Mouse (Mus musculus): ENCODE data around the gene Fam185a.

Gene Fam185a

GRCm38 (mm10) chr5:21424614-21425602 lies at the start of gene Fam185a, which contains the start of gene Ccdc146:
Gene Fam185a (plus strand): TSS chr5:21424958.
Gene Ccdc146 (minus strand): TSS chr5:21424677.
- DNase-seq (ENCODE audit: low spot score in 2 of 2) = peak; percentile 86

GRCm38 (mm10) chr5:21376935-21377334 lies 47.8 kb upstream of the Fam185a start:
- DNase-seq (ENCODE audit: low spot score in 2 of 2) = no peak

- DNase-seq (ENCODE audit: low spot score in 2 of 2) = no peak
These were observed 46.4 kb upstream of the Fam185a start for GRCm38 (mm10) chr5:21378397-21378796.

- DNase-seq (ENCODE audit: low spot score in 2 of 2) = no peak
These were observed 42.8 kb upstream of the Fam185a start for GRCm38 (mm10) chr5:21381986-21382385.

- DNase-seq (ENCODE audit: low spot score in 2 of 2) = no peak
These were observed 42.1 kb upstream of the Fam185a start for GRCm38 (mm10) chr5:21382678-21383077.

- no peak for DNase-seq (ENCODE audit: low spot score in 2 of 2)
These were observed 41.1 kb upstream of the Fam185a start for GRCm38 (mm10) chr5:21383392-21384251.

- no peak for DNase-seq (ENCODE audit: low spot score in 2 of 2)
These were observed 40.4 kb upstream of the Fam185a start for GRCm38 (mm10) chr5:21384252-21384960.

GRCm38 (mm10) chr5:21384976-21385375 lies 39.8 kb upstream of the Fam185a start:
- DNase-seq (ENCODE audit: low spot score in 2 of 2) = no peak

GRCm38 (mm10) chr5:21386432-21386831 lies 38.3 kb upstream of the Fam185a start:
- no peak for DNase-seq (ENCODE audit: low spot score in 2 of 2)

GRCm38 (mm10) chr5:21387340-21387739 lies 37.4 kb upstream of the Fam185a start:
- DNase-seq (ENCODE audit: low spot score in 2 of 2) = no peak

- DNase-seq (ENCODE audit: low spot score in 2 of 2) = no peak
These were observed 35.9 kb upstream of the Fam185a start for GRCm38 (mm10) chr5:21388855-21389254.

- DNase-seq (ENCODE audit: low spot score in 2 of 2) = no peak
These were observed 33.0 kb upstream of the Fam185a start for GRCm38 (mm10) chr5:21391616-21392384.

- DNase-seq (ENCODE audit: low spot score in 2 of 2) = no peak
These were observed 30.2 kb upstream of the Fam185a start for GRCm38 (mm10) chr5:21394562-21394961.

- no peak for DNase-seq (ENCODE audit: low spot score in 2 of 2)
These were observed 29.4 kb upstream of the Fam185a start for GRCm38 (mm10) chr5:21395205-21395840.

GRCm38 (mm10) chr5:21411261-21411666 lies 13.5 kb upstream of the Fam185a start:
- DNase-seq (ENCODE audit: low spot score in 2 of 2) = peak; percentile 35 to 70

- DNase-seq (ENCODE audit: low spot score in 2 of 2) = no peak
These were observed 12.7 kb upstream of the Fam185a start for GRCm38 (mm10) chr5:21412056-21412455.

GRCm38 (mm10) chr5:21413322-21413721 lies 11.4 kb upstream of the Fam185a start:
- no peak for DNase-seq (ENCODE audit: low spot score in 2 of 2)

GRCm38 (mm10) chr5:21414116-21414820 lies 10.5 kb upstream of the Fam185a start:
- DNase-seq (ENCODE audit: low spot score in 2 of 2) = no peak

- DNase-seq (ENCODE audit: low spot score in 2 of 2) = no peak
These were observed 6.1 kb upstream of the Fam185a start for GRCm38 (mm10) chr5:21418613-21419012.

- no peak for DNase-seq (ENCODE audit: low spot score in 2 of 2)
These were observed 4.1 kb upstream of the Fam185a start for GRCm38 (mm10) chr5:21420609-21421008.
